Mouse (Mus musculus) megakaryocyte progenitor cell, adult 5-6 weeks (primary cell): ENCODE measurements around the gene Olfr1347. TPM values are rescaled to one million over a fixed set of nuclear protein-coding genes. Genes with fewer than 3 reads are reported as not detected.
"Not testable (repeated sequence)": the region's sequence is repeated elsewhere in the genome, so short reads cannot be mapped to it uniquely, and the experiment has no call there.

Experiments
- ATAC-seq: replicated peaks from 2 replicates; pipeline ENCODE4 v1.8.0; 2016; ENCODE audit warnings: mild to moderate bottlenecking, moderate TSS enrichment, inconsistent platforms; ENCODE audit not compliant: poor library complexity
- total RNA-seq, 2 experiments: library from RNA; stranded (forward) in 1 of 2; stranded (reverse) in 1 of 2; fragments of 157-497, 149-512 nt in 1 of 2; fragments of 200-1000 nt in 1 of 2; gene quantifications; 2 replicates each; pipeline versions ENCODE4 v1.2.3 to v1.2.4; 2015 to 2017

The Olfr1347 gene
- total RNA-seq (2015) (not detected in 2 replicates), total RNA-seq (2017) (not detected in 2 replicates)

DNA sequence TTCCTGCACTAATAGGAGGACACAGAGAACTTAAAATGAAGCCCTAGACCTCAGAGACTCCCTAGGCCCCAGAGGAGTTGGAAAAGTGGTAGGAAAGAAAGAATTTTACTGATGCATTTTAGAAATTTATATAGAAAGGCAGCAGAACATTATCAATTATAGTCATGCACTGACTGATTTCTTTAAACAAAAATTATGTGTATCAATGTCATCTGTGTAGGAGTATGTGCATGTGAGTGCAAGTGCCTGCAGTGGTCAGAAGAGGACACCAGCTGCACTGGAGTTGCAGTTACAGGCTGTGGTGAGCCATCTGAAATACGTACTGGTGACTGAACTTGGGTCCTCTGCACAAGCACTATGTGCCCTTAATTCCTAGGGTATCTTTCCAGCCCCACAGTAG, at the start of gene Olfr1347:
Olfr1347 (minus strand) TSS at position 101 of the 400 bp plus-strand sequence.
- no peak for ATAC-seq

DNA sequence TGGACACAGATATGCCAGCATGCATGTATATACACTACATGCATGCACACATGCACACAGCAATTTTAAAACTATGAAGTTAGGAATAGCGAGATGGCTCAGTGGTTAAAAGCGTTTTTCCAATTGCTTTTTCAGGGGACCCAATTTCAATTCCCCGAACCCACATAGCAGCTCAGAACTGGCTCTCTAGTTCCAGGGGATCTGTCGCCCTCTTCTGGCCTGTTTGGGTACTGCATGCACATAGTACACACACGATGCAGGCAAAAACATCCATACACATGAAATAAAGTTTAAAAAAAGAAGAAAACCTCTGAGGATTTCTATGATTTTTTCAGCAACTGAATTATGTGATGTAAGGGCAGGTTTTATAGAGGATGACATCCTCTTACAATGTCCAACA, 26.6 kb upstream of the Olfr1347 start:
- ATAC-seq = no peak

DNA sequence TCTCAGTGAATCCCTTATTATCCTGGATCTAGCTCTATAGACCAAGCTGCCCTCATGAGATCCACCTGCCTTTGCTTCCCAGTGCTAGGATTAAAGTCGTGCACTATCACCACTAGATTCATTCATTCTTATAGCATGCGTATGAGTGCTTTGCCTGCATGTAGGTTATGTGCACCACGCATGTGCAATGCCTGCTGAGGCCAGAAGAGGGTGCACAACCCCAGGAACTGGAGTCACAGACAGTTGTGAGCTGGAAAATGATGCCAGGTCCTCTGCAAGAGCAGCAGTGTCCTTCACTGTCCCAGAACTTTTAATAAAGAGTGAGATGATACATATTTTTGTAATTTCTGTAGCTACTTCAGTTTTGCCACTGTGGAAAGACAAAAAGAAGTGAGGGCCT, 25.4 kb upstream of the Olfr1347 start:
- no peak for ATAC-seq

DNA sequence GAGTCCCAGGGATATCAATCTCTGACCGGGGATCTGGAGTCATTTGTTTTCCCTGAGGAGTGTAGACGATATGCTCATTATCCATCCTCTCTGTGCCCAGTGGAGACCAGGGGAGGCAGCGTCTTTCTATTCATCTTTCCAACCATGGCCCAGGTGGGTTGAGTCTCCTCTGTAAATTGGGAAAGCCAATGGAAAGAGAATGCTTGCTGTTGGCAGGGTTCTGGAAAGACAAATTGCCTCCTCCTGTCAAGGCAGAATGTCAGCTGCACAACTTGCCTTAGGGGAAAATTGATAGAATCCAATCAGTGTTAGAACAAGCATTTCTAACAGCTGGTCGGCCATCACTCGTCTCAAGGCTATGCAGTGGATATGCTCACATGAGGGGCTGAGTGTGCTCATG, 23.3 kb upstream of the Olfr1347 start, which contains the start of gene Olfr1349:
Olfr1349 (minus strand) TSS at position 101 of the 400 bp plus-strand sequence.
- no peak for ATAC-seq

DNA sequence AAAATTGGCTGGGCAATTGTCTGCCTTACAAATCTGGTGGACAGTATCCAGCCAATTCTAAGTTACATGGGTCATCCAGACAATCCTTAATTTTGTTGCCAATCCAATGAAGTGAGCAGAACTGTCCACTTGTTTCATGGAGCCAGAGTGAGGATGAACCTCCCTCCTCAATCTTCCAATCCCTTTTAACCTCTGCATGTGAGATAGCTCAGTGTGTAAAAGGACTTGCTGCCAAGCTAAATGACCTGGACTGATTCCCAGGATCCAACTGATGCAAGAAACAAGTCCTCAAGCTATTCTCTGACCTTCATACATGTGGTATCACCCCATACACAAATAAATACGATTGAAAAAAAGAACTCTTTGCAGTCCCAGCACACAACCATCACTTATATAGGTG, 22.1 kb upstream of the Olfr1347 start:
- ATAC-seq = no peak

DNA sequence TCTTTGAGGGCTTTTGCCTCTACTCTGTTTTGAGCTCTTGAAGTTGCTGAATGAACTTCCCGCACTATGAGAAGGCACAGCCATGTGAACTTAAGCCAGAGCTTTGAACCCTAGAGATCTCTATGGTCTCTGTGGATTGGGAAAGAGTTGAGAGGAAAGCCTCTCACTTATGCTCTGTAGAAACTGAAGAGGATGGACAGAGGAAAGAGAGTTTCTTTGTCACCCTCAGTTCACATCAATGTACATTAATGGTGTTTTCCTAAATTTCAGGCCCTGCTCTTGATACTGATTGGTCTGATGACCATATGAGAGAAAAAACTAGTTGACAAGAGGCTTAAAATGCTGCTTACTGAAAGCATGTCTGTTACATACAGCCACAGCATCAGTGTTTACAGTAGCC, 9.1 kb upstream of the Olfr1347 start, which contains the start of gene Olfr1348:
Olfr1348 (minus strand) TSS at position 101 of the 400 bp plus-strand sequence.
- ATAC-seq = no peak

DNA sequence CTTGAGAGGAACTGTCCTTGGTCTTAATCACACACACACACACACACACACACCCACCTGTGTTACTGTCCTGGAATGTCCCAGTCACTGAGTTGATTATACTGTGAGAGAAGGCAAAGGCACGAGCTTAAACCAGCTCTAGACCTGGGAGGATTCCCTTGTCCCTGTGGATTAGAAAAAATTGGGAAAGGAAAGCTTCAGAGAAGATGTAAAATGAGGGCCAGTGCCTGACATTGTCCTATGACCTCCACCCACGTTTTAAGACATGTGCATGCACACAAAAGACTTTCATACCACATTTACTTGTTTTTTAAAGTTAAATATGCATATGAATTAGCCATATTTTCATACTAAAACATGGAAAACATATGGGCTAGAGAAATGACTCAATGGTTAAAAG, 12.7 kb downstream of the Olfr1347 start, which contains the start of gene Olfr5:
Olfr5 (minus strand) TSS at position 101 of the 400 bp plus-strand sequence.
- no peak for ATAC-seq

DNA sequence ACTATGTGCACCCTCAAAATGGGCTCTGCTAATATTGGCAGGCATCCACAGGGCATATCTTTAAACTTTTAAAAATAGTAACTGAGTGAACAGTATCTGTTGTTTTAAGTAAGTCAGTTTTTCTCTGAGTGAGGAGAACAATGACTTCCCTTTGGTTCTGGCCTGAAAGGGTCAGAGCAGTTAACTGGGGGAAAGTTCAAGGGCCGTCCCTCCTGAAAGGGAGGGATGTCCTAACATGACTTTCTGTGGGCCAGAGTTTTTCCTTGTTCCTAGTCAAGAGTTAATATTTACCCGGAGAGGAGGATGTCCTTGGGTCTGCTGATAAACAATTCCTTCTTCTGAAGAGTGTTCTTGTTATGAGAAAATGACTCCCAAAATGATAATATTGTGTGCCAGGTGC, 21.9 kb downstream of the Olfr1347 start:
- ATAC-seq = not testable (repeated sequence)

DNA sequence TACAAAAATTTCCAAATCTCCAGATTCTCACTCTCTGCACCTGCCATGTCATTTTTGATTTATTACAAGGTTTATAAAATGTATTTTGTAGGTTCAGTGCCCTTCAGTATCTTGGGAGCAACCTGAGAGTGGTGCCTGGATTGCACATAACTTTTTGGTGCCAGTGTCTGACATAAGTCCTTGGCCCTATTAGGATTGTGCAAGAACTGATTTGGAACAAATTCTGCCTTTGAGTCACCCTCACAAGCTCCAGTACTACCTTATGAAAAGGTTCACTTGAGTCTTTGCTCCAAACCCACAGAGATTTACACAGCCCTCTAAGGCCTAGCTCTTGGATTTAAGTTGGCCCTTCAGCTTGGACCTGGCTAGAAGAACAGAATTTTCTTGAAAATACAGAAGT, 32.6 kb downstream of the Olfr1347 start, which contains the start of gene Olfr1346:
Olfr1346 (plus strand) TSS at position 151 of the 400 bp plus-strand sequence.
- ATAC-seq = no peak

DNA sequence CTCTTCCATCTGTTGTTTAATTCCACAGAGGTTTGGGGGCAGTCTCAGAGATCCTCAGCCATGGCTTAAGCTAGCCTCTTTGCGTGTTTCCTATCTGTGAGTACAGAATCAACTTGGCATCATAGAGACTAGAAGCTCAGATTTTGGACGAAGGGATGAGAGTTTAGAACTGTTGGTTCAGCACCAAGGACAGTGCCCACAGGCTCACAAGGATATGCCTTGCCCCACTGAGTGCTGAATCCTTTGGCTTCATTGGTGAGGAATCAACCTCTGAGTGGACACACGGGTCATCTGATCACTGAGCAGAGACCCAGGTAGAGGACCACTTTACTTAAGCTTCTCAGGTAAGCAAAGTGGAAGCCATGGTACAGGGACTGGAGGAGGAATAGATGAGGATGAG, 43.2 kb downstream of the Olfr1347 start:
- ATAC-seq = no peak

DNA sequence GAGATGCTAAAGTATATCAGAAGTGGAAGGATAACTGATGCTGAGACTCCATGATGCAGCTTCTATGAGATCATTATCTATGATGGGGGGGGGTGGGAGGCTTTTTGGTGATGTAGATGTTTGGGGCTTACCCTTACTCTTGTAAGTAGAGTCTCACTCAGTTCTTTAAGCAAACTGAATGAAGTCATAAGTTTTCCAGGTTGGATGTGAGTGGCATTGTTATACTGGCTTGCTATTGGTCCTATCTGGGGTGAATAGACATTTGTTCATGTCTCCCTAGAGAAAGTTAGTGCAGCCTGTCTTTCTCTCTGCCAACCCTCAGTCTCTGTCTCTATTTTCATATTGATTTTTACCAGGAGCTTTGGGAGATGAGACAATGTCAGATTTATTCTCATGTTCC, 43.7 kb downstream of the Olfr1347 start, which contains the start of gene Olfr1336:
Olfr1336 (plus strand) TSS at position 301 of the 400 bp plus-strand sequence.
- ATAC-seq = no peak

DNA sequence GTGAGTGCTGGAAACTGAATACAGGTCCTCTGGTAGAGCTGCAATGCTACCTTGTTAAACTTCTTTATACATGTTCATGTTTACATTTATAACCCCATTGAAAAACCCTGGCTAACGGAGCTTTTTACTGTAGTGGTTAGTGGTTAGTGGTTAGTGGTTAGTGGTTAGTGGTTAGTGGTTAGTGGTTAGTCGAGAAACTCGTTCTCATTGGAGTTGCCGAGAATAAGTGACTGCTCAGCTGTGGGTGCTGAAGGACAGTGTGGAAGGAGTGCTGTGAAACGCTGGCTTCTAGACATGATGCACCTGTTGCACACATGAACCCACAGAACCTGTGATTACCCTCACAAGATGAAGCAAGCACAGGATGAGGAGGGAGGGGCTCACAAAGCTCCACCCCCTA, 51.8 kb downstream of the Olfr1347 start:
- ATAC-seq = no peak

DNA sequence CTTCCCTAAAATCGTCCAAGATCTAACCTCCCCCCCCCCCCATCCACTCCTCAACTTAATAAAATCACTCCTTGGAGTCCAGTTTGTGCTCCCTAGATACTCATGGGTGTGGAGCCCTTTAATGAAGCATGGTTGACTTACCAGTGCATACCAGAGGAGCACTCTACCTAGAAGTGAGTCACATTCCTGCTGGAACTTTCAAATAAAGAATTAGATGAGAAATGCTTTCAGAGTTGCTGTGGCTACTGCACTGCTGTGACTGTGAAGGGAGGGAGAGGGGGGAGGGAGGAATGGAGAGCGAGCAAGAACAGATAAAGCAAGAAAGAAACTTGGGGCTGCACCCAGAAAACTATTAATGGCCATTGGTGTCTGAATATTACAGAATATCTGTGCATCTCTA, 58.4 kb downstream of the Olfr1347 start:
- ATAC-seq = no peak

DNA sequence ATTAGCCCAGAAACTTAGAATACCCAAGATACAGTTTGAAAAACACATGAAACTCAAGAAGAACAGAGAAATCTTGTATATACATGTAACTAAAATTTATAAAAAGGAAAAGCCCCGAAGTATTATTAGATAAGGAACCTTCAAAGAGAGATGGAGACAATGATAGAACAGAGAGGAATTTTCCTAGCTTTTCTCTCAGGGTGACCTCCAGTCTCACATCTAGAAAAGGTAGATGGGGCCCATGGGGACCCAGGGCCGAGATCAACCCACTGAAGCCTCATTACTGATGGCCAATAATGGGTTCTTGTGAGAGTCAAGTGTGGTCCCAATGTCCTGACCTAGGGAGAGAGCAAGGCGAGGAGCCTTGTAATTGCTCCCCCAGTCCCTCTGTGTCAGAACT, 61.2 kb downstream of the Olfr1347 start, which contains the start of gene Olfr1344:
Olfr1344 (plus strand) TSS at position 301 of the 400 bp plus-strand sequence.
- ATAC-seq = no peak

Other genes starting within 250 kb of the Olfr1347 start
- not detected in 2 replicates for gene Epp13, start 247.0 kb downstream of the Olfr1347 start, total RNA-seq (2015)
- gene Epp13, start 247.0 kb downstream of the Olfr1347 start, total RNA-seq (2017) = not detected in 2 replicates
- gene Zfp667, start 213.2 kb downstream of the Olfr1347 start, total RNA-seq (2015) = 1.3 and 3.3 TPM in 2 replicates
- gene Zfp667, start 213.2 kb downstream of the Olfr1347 start, total RNA-seq (2017) = 2.8 and 3.4 TPM in 2 replicates
- gene Zfp583, start 168.5 kb downstream of the Olfr1347 start, total RNA-seq (2015) = 4.0 TPM in 2 replicates
- 2.2 and 3.3 TPM in 2 replicates for gene Zfp583, start 168.5 kb downstream of the Olfr1347 start, total RNA-seq (2017)
- gene Gm3854, start 156.0 kb downstream of the Olfr1347 start, total RNA-seq (2015) = 0.20 TPM in 2 replicates
- gene Gm3854, start 156.0 kb downstream of the Olfr1347 start, total RNA-seq (2017) = 0.57 and 0.79 TPM in 2 replicates
- 2.8 and 4.8 TPM in 2 replicates for gene Zfp78, start 136.5 kb downstream of the Olfr1347 start, total RNA-seq (2015)
- gene Zfp78, start 136.5 kb downstream of the Olfr1347 start, total RNA-seq (2017) = 3.1 and 3.5 TPM in 2 replicates
- gene Zfp28, start 116.5 kb downstream of the Olfr1347 start, total RNA-seq (2015) = 1.4 and 2.4 TPM in 2 replicates
- 1.5 and 2.2 TPM in 2 replicates for gene Zfp28, start 116.5 kb downstream of the Olfr1347 start, total RNA-seq (2017)
- not detected in 2 replicates for gene Smim17, start 101.0 kb downstream of the Olfr1347 start, total RNA-seq (2015)
- gene Smim17, start 101.0 kb downstream of the Olfr1347 start, total RNA-seq (2017) = not detected in 2 replicates
- not detected in 2 replicates for gene Gm20715, start 89.5 kb downstream of the Olfr1347 start, total RNA-seq (2015)
- gene Gm20715, start 89.5 kb downstream of the Olfr1347 start, total RNA-seq (2017) = not detected in 2 replicates
- gene Olfr1344, start 61.1 kb downstream of the Olfr1347 start, total RNA-seq (2015) = 0.29 TPM in 1 of 2 replicates, not detected in the other
- gene Olfr1344, start 61.1 kb downstream of the Olfr1347 start, total RNA-seq (2017) = not detected in 2 replicates
- not detected in 2 replicates for gene Olfr1336, start 43.6 kb downstream of the Olfr1347 start, total RNA-seq (2015)
- not detected in 2 replicates for gene Olfr1336, start 43.6 kb downstream of the Olfr1347 start, total RNA-seq (2017)
- gene Olfr1346, start 32.7 kb downstream of the Olfr1347 start, total RNA-seq (2015) = not detected in 2 replicates
- gene Olfr1346, start 32.7 kb downstream of the Olfr1347 start, total RNA-seq (2017) = 0.14 TPM in 1 of 2 replicates, not detected in the other
- not detected in 2 replicates for gene Olfr5, start 12.8 kb downstream of the Olfr1347 start, total RNA-seq (2015)
- not detected in 2 replicates for gene Olfr5, start 12.8 kb downstream of the Olfr1347 start, total RNA-seq (2017)
- gene Olfr1348, start 9.0 kb upstream of the Olfr1347 start, total RNA-seq (2015) = not detected in 2 replicates
- not detected in 2 replicates for gene Olfr1348, start 9.0 kb upstream of the Olfr1347 start, total RNA-seq (2017)
- not detected in 2 replicates for gene Olfr1349, start 23.2 kb upstream of the Olfr1347 start, total RNA-seq (2015)
- not detected in 2 replicates for gene Olfr1349, start 23.2 kb upstream of the Olfr1347 start, total RNA-seq (2017)
- gene Olfr1350, start 65.1 kb upstream of the Olfr1347 start, total RNA-seq (2015) = not detected in 2 replicates
- not detected in 2 replicates for gene Olfr1350, start 65.1 kb upstream of the Olfr1347 start, total RNA-seq (2017)
- not detected in 2 replicates for gene Zim1, start 196.7 kb upstream of the Olfr1347 start, total RNA-seq (2015)
- gene Zim1, start 196.7 kb upstream of the Olfr1347 start, total RNA-seq (2017) = not detected in 2 replicates
- not detected in 2 replicates for gene Peg3, start 230.7 kb upstream of the Olfr1347 start, total RNA-seq (2015)
- gene Peg3, start 230.7 kb upstream of the Olfr1347 start, total RNA-seq (2017) = not detected in 2 replicates
- gene Usp29, start 230.8 kb upstream of the Olfr1347 start, total RNA-seq (2015) = not detected in 2 replicates
- not detected in 2 replicates for gene Usp29, start 230.8 kb upstream of the Olfr1347 start, total RNA-seq (2017)